Mouse (Mus musculus): ENCODE measurements at regions not wholly inside any gene's neighbourhood (a gene's known extent, or its start where the extent isn't known, plus 50 kb on each side); places are given as distances from the start of the nearest gene placed in this dataset.
A peak's percentile ranks its signal among the peaks of the same experiment; 100 is the strongest.

DNA sequence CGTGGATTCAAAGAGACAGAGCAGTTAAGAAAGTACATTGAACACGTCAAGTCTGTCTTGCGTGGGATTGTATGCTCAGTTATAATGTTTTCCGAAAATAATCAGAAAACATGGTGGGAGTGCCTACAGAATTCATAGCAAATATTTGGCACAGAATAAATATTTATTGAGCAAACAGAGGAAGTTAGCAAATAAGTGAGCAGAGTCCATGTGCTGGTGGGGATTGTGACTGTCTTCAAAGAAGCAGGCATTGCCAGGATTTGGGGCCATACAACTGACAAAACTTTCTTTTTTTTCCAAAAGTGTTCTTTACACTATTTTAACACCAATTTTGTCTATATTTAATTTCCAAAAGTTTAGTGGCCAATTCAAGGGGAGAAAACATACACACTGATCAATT is 1729.8 kb downstream of the AI429214 start:
- no peak for DNase-seq

DNA sequence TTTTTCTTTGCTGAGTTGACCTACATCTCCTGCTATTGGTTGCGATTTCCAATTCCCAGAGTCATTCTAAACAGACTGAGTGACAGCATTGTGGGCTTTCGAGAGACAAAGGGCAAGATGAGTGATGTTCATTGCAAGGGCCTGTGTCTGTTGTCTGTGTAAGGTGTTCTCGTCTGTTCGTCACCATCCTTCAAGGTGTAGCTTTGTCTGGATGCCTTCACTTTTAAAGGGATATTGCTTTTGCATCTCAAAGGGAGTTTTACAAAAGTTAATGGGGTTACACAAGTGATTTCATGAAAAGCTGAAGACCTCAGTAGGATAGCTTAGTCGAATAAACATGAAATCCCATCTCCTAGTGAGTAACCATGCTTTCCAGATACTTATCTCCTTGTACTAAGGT is 1731.9 kb downstream of the AI429214 start:
- DNase-seq, result no peak
- intact Hi-C loops (cut with DNase I), result no loop called here

More for the DNA sequence above, 1729.8 kb downstream of the AI429214 start:
- intact Hi-C loops (cut with DNase I), result no loop called here

DNA sequence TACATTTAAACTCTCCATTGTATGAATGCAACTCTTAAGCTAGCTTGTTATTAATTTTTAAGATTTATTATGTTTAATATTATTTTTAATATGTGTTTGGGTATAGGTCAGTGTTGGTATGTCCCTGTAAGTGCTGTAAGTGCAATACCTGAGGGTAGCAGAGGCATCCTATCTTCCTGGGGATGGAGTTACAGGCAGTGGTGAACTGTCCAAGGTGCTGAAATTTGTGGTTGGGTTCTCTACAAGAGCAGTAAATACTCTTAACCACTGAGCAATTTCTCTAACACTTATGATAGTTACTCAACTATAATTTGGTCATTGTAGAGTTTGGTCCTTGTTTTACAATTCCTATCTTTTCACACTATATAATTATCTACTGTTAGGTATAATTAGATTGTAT is 1753.7 kb downstream of the AI429214 start:
- peak in 1 of 2 experiments; percentile 23 for DNase-seq

DNA sequence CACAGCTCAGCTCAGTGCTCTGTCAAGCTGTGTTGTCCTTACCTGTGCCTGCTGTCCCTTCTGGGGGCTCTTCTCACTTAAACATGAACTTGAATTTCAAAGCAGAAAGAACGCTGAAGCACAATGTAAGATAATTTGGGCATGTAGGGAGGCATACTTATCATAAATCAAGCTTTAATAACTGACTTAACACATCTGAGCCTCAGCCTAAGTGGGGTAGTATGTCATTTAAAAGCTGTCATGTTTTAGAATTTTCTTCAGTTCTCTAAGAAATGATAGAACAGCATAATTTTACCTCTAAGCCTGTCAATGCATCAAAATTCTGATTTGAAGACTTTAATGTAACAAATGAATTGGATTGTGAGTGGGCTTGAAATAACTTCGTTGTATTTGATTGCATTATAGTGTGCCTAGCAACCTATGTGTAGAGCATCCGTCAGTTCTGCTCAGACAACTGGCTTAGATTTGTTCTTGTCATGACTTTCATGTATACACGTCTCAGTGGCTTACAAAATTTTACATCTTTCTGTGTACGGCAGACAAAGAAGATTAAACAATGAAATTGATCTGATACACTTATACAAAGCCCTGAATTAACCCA is 1773.3 kb downstream of the AI429214 start:
- no peak for DNase-seq
- intact Hi-C loops (cut with DNase I), result no loop called here

More for the DNA sequence above, 1753.7 kb downstream of the AI429214 start:
- intact Hi-C loops (cut with DNase I), result no loop called here

DNA sequence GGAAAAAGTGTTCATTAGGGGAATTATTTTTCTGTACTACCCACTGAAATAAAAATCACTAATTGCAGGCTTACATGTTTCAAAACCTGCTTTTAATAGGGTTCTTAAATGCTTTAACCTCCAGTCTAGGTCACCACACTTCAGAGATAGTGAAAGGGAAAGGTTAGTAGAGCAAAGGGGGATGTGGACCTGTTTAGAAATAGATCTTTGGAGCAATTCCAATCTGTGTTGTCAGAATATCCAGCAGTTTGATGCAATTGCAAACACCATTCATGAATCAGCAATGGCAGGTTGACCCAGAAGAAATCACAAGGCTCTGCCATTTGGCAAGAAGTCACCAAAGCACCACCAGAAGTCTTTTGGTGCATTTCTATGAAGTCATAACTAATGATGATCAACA is 1819.1 kb downstream of the AI429214 start:
- DNase-seq, result no peak
- intact Hi-C loops (cut with DNase I), result no loop called here

DNA sequence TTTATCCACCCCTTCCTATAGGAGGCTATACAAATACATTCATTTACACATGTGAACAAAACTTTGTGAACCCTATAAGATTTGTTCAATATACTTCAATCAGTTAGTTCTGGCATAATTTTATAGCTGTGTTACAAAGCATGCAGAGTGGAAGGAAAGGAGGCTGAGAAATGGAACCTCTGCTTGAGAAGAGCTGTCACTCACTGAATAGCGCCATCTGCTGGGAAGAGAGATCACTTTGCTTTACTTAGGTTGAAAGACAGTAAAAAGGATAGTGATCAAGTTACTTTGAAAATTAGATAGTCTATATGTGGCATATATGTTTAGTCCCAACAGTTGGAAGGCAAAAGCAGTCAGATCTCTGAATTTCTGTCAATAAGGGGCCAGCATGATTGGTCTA is 1824.8 kb downstream of the AI429214 start:
- peak in 1 of 2 experiments; percentile 15 for DNase-seq
- intact Hi-C loops (cut with DNase I), result no loop called here

DNA sequence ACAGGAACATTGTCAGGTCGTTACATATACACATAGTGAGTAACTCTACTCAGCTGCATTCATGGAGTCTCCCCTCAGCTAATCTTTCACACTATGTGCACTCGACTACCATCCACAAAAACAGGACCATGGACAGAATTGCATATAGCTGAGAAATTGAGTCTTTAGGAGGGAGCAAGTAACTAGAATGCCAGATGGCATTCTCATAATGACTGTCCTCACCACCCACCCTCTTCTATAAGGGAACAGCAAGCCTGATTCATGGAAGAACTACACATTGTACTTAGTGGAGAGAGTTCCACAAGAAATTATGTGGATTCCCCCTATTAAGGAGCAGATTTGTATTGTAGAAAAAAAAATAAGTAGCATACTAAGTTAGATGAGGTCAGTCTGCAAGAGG is 1813.4 kb upstream of the Adam24 start:
- no peak for DNase-seq
- intact Hi-C loops (cut with DNase I), result no loop called here

DNA sequence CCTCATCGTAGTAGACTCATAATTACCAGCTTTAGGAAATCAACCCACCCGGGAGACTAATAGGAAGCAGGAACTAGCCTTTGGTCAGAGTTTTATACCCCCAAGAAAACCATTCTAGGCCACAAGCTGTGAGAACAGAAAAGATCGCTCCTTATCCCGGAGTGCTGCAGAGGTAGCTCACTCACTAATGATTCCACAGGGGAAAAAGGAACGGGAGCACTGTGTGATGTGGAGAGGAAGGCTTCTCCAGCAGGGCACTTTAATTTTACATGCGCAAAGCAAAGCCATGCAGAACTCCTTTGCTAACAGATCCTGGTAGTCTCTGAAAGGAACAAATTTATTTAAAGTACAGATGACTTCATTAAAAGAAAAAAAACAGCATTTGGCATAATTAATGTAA is 1807.5 kb upstream of the Adam24 start:
- intact Hi-C loops (cut with DNase I), result no loop called here
- DNase-seq, result no peak
